Mouse (Mus musculus) liver, adult 2 months (tissue): Measurements from ENCODE around the gene Zfp865.

Experiments
- CTCF ChIP-seq: fragments of 200-500 bp; IDR thresholded peaks from 2 replicates; pipeline ENCODE4 v1.5.1; 2011; ENCODE audit warnings: low read depth, low read length, control low read depth
- POLR2A ChIP-seq: fragments of 200-500 bp; IDR thresholded peaks from 2 replicates; pipeline ENCODE4 v1.6.1; 2011; ENCODE audit warnings: low read length, control low read depth; ENCODE audit not compliant: insufficient read depth; ENCODE audit errors: extremely low read depth

- no peak for TF ChIP-seq CTCF
- TF ChIP-seq POLR2A = no peak
Measured at GRCm38 (mm10) chr7:5074984-5075383, 54.8 kb downstream of the Zfp865 start.
